Mouse (Mus musculus): ENCODE results near the gene Fbp1.

- TF ChIP-seq POLR2A (IDR thresholded peaks at IDR 0.05; ENCODE audit: insufficient read depth, low read length) = no peak
- TF ChIP-seq CTCF (IDR thresholded peaks at IDR 0.05; ENCODE audit: low read depth, low read length) = no peak
- no peak for TF ChIP-seq EP300 (IDR thresholded peaks at IDR 0.05; ENCODE audit: insufficient read depth, low read depth, low read length)
Observed at GRCm38 (mm10) chr13:62889311-62889710, 1.2 kb upstream of the Fbp1 start.
